Mouse (Mus musculus): ENCODE results near the gene Ascc1. TPM values are rescaled to one million over a fixed set of nuclear protein-coding genes. Genes with fewer than 3 reads are reported as not detected.
"Not testable (repeated sequence)": the region's sequence is repeated elsewhere in the genome, so short reads cannot be mapped to it uniquely, and the experiment has no call there.

Ascc1 gene
- polyA plus RNA-seq, 1 experiment from 2014 or later: 36.1 TPM

DNA sequence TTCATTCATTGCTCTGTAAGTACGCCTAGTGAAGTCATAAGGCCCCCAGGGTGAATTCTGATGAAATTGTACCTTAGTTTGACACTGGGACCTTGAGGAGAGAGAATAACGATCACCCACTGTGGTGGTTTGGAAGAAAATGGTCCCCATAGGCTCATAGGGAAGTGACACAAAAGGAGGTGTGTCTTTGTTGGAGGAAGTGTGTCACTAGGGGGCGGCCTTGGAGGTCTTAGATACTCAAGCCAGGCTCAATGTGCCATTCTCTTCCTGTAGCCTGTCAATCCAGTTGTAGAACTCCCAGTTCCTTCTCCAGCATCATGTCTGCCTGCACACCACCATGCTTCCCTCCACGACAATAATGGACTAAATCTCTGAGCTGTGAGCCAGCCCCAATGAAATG, 138.1 kb downstream of the Ascc1 start:
- 91% methylated on average over 4 of the region's 4 CpGs for WGBS
- peaks cover 3% of the 10 kb centered on the region; the same call in 1 of the 2 replicates for H3K4me1 ChIP-seq (replicated peaks)
- ATAC-seq (replicated peaks; ENCODE audit: insufficient number of reproducible peaks, insufficient read depth, low FRiP score, low read depth): no peak
- no peaks in the 10 kb centered on the region for H3K36me3 ChIP-seq
- H3K4me3 ChIP-seq: no peak overlapping the region
- H3K9me3 ChIP-seq (replicated peaks): no peaks in the 10 kb centered on the region
- H3K9ac ChIP-seq: no peak overlapping the region
- no peak overlapping the region for H3K27ac ChIP-seq
- no peak overlapping the region for H3K4me2 ChIP-seq
- H3K27me3 ChIP-seq: 0 out of 2 replicates have a peak, but pooled peaks cover 3% of the 10 kb centered on the region

DNA sequence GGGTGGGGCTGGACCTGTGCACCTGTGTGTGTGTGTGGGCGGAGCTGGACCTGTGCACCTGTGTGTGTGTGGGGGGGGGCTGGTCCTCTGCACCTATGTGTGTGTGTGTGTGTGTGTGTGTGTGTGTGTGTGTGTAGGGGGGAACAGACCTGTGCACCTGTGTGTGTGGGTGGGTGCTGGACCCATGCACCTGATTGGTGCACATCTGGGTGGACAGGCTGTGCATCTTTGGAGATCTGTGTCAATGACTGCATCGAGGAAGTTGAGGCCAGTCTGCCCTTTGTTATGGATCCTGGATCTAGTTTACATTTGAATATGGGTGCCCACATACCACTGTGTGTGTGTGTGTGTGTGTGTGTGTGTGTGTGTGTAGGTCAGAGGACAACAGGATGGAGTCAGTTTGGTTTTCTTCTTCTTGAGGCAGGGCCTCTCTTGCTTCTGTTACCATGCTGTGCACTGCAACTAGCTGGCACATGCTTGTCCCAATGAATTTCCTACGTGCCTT, 139.1 kb downstream of the Ascc1 start:
- no peak overlapping the region for H3K4me3 ChIP-seq
- H3K4me1 ChIP-seq (replicated peaks): peaks cover 3% of the 10 kb centered on the region; the same call in 1 of the 2 replicates
- no peak overlapping the region for H3K9ac ChIP-seq
- H3K36me3 ChIP-seq: no peaks in the 10 kb centered on the region
- WGBS: 93% methylated on average over 3 of the region's 3 CpGs
- no peak overlapping the region for H3K4me2 ChIP-seq
- H3K27me3 ChIP-seq: peaks cover 8% of the 10 kb centered on the region
- no peaks in the 10 kb centered on the region for H3K9me3 ChIP-seq (replicated peaks)
- ATAC-seq (replicated peaks; ENCODE audit: insufficient number of reproducible peaks, insufficient read depth, low FRiP score, low read depth): no peak
- no peak overlapping the region for H3K27ac ChIP-seq

GRCm38 (mm10) chr10:60147510-60148047, 145.0 kb downstream of the Ascc1 start:
- peaks cover 14% of the 10 kb centered on the region for H3K27me3 ChIP-seq
- not testable (repeated sequence) for H3K27ac ChIP-seq; H3K36me3 ChIP-seq; H3K9me3 ChIP-seq (replicated peaks); H3K4me3 ChIP-seq; H3K9ac ChIP-seq; H3K4me2 ChIP-seq; H3K4me1 ChIP-seq (replicated peaks); ATAC-seq (replicated peaks; ENCODE audit: insufficient number of reproducible peaks, insufficient read depth, low FRiP score, low read depth)
- WGBS: 46% methylated on average over 10 of the region's 10 CpGs

DNA sequence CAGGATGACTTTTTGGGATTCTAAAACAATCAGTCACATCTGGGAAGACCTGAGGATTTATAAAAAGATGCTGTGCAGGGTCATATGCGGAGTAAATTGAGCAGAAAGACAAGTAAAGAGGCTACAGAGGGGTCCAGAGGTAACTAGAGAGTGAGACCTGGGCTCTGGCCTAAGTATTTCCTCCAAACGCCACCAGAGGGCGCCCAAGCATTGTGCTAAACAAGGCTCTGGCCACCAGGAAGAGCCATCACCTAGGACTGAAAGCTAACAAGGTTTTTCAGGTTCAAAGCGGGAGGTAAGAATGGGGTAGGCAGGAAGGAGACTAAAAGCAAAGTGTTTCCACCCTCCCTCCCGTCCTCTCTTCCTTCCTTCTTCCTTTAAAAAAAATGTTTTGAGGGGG, 145.5 kb downstream of the Ascc1 start:
- H3K27me3 ChIP-seq: peaks cover 17% of the 10 kb centered on the region
- no peaks in the 10 kb centered on the region for H3K9me3 ChIP-seq (replicated peaks)
- H3K4me1 ChIP-seq (replicated peaks): no peaks in the 10 kb centered on the region
- H3K4me2 ChIP-seq: no peak overlapping the region
- 0 out of 2 replicates have a peak, but pooled peaks have one; percentile 51 for ATAC-seq (replicated peaks; ENCODE audit: insufficient number of reproducible peaks, insufficient read depth, low FRiP score, low read depth)
- no peak overlapping the region for H3K27ac ChIP-seq
- no peaks in the 10 kb centered on the region for H3K36me3 ChIP-seq
- H3K4me3 ChIP-seq: no peak overlapping the region
- H3K9ac ChIP-seq: no peak overlapping the region
- 2% methylated on average over 5 of the region's 5 CpGs for WGBS

Small RNAs within 50 kb of the gene (microRNA-seq; reads per million reads assigned to microRNA genes)
- not detected for gene Mir6906

Other genes with a start within 250 kb of the Ascc1 start
- 17.8 and 23.3 TPM in 2 replicates for gene Dnajb12, start 123.2 kb upstream of the Ascc1 start, polyA plus RNA-seq (2015; fragmentation: Nextera tagmentation; extraction: Ambion mirVana)
- gene Ddit4, start 51.0 kb upstream of the Ascc1 start, polyA plus RNA-seq (2015; fragmentation: Nextera tagmentation; extraction: Ambion mirVana): 22.7 and 33.4 TPM in 2 replicates
- 85.4 and 92.2 TPM in 2 replicates for gene Anapc16, start 330 bp downstream of the Ascc1 start, polyA plus RNA-seq (2015; fragmentation: Nextera tagmentation; extraction: Ambion mirVana)
- gene Spock2, start 103.4 kb downstream of the Ascc1 start, polyA plus RNA-seq (2015; fragmentation: Nextera tagmentation; extraction: Ambion mirVana): 3.8 and 8.8 TPM in 2 replicates
- gene Chst3, start 216.5 kb downstream of the Ascc1 start, polyA plus RNA-seq (2015; fragmentation: Nextera tagmentation; extraction: Ambion mirVana): 0.62 and 1.0 TPM in 2 replicates